Mouse (Mus musculus) ovary, postnatal 14 days (tissue): Measurements from ENCODE around the gene Plekha5.

Source experiments
- DNase-seq: peaks from one replicate; pipeline ENCODE4 v3.0.0; 2022; ENCODE audit warnings: low spot score

Gene Plekha5

GRCm38 (mm10) chr6:140423846-140424200 lies at the start of gene Plekha5:
Gene Plekha5, plus strand, starts transcription at chr6:140424054.
- DNase-seq: peak; percentile 55

- DNase-seq: no peak
These were observed 48.2 kb upstream of the Plekha5 start for GRCm38 (mm10) chr6:140375671-140376070.

- DNase-seq: no peak
These were observed 43.3 kb upstream of the Plekha5 start for GRCm38 (mm10) chr6:140380588-140380987.

DNA sequence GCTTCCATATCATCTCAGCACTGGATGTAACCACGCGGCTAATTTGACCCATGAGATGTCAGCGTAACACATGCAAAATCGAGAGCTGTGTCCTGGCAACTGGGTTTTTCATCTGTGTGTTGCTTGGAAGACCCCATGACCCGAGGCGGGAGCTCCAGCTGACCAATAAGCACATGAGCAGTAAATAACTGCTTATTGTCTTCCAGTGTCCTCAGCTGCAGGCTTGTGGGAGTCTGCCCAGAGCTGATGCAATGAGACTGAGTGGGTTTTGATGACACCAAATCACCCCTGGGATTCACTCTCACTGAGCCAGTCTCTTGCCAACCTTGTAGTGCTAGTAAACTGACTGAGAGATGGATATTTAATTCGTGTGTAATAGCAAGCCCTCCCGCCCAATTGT lies 42.7 kb upstream of the Plekha5 start:
- DNase-seq: no peak

GRCm38 (mm10) chr6:140383580-140384400 lies 40.1 kb upstream of the Plekha5 start:
- no peak for DNase-seq

GRCm38 (mm10) chr6:140396687-140397086 lies 27.2 kb upstream of the Plekha5 start:
- DNase-seq: no peak

DNA sequence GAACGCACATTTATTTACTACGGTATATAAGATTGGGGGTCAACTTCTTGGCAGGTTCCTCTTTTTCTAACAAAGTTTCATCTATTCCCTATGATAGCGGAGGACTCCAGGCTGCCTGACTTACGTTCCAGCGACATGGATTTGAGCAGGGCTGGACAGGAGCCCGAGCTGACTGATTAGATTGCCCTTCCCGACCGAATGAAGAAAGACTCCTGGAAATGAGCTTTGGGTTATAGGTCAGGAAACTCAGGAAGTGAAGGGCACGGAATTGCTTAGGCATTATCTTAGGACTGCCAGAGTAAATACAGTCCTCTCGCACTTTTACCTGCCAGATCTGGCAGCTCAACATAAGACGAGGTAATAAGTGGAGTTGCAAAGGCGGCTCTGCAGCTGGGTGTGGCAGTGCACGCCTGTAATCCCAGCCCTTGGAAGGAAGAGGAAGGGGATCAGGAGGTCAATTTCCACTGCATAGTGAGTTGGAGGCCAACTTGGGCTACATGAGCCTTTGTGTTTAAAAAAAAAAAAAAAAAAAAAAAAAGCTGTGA lies 21.0 kb upstream of the Plekha5 start:
- no peak for DNase-seq

DNA sequence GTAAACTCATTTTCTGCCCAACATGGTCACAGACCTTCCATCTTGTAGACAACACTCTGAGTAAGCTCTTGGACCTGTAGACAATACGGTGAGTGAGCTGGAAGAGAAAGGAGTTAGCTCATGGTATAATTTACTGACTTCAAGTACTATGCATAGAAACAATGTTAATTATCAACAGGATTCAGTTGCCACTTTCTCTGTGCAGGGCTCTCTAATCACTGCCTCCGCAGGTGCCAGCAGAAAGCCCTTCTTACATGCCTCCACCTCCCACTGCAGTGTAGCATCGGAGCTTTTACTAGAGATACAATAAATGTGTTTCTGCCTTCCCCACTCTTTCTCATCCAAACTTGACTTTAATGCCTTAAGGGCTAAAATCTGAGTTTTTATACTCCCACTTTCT lies 11.9 kb upstream of the Plekha5 start:
- no peak for DNase-seq

DNA sequence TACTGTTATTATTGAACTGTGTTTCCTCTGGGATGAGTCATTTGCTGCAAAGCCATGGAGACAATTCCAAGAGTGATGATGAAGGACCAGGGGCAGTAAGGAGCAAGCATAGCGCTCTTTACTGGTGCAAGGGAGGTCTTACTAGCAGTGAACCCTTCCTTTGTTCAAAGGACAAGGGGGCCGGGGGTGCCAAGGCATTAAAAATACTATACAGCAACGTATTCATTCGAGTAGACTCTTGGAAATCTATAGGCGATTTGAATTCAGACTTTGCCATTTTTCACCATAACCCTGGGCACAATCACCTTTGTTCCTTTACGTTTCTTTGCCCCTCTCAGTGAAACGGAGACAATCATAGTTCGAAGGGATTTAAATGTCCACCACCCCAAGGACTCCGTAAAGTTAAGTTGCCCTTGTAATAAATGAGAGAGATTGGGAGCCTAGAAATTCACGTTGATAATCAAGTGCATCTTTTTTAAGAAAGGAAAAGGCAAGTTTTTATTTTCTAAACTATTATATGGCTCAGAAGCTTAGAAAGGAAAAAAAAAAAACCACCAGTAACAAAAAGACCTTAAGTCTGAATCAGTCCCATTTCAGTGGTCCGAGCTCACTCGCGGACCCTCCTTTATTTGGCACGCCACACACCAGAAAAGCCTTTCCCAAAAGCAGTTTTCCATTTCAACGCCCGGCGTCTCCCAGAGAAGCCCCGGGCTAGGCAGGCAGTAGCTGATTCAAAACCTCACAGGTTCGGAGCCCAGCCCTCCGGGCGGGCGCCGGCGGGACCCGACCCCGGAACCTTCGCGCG lies 611 bp upstream of the Plekha5 start:
- DNase-seq: no peak

- DNase-seq: peak; percentile 39
These were observed 542 bp downstream of the Plekha5 start for GRCm38 (mm10) chr6:140424201-140424990.

DNA sequence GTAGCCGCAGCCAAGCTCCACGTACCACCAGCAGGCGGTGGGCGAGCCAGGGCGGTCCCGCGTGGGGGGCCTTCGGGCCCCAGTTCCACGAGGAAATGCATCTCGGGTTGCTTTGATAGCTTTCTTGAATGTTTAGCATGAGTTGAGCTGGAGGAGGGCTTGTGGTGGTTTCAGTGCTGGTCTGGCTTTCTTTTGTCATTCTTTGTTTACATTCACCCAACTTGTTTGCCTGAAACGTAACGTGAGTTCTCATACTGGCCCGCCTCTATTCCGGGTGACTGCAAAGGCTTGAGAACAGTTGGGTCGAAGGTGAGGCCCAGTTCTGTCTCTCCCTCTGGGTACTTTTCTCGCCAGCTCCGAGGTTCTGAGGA lies 1.1 kb downstream of the Plekha5 start:
- DNase-seq: peak; percentile 24

DNA sequence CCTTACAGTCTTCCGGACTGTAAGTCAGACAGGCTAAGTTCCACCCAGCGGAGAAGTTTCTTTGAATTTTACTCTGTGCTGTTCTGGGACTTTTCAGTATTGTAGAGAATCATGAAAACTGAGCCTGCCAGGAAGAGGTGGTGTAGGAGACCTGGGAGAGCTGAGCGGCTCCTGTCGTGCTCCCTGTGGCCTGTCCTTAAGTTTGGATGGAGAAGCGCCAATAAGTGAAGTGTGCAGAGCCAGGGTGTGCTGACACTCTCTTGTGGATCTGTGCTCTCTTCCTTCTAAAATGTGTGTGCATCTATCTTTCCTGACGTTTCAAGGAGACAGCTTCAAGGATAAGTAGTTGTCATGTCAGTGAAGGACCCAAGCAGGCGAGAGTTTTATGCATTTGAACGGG lies 5.4 kb downstream of the Plekha5 start:
- no peak for DNase-seq

- no peak for DNase-seq
These were observed 8.5 kb downstream of the Plekha5 start for GRCm38 (mm10) chr6:140432363-140432762.

GRCm38 (mm10) chr6:140443374-140443773 lies 19.5 kb downstream of the Plekha5 start:
- peak; percentile 30 for DNase-seq

DNA sequence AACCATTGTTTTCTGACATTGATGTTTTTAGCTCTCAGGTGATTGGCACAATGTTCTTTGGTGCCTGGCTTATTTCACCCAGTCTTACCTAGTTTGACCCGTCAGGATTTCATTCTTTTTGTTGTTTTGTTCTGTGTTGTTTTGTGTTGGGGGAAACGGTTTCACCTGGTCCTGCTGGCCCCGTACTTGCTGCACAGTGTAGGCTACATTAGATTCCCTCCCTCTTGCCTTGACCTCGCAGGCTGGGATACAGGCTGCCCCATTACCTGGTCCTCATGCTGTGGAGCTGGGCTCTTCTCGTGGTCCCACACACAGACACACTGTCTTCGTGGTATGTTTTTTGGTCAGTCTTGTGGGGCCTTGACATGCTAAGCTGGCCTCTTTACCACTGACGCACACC lies 20.3 kb downstream of the Plekha5 start:
- no peak for DNase-seq

GRCm38 (mm10) chr6:140444855-140445465 lies 21.1 kb downstream of the Plekha5 start:
- no peak for DNase-seq

DNA sequence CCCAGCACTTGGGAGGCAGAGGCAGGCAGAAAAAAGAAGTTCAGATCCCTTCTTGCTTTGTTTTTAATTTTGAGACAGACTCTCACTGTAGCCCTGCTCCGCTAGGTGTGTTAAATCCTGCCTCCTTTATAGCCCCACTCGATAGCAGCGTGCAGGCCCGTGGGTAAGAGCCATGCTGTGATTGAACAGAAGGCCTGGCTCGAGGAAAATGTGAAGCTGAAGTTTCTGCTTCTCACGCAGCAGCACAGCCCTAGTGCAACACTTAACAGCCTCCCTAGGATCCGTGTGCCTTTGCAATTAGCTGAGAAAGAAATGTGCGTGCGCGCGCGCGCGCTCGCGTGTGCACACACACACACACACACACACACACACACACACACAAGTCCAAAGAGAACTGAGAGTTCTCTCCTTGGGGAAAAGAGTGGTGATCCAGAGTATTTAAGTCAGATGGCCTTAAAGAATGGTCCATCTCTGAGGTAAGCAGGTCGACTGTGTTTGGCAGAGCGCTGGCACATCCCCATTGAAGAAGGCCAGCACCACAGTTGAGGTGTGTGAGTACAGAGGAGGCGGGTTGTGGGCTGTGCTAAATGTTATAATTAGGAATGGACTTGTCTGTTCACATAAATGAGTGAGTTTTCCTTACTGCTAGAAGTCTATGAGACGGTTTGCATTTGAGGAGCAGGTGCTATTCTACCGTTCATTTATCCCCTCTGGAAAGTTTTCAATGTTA lies 24.3 kb downstream of the Plekha5 start:
- DNase-seq: no peak

DNA sequence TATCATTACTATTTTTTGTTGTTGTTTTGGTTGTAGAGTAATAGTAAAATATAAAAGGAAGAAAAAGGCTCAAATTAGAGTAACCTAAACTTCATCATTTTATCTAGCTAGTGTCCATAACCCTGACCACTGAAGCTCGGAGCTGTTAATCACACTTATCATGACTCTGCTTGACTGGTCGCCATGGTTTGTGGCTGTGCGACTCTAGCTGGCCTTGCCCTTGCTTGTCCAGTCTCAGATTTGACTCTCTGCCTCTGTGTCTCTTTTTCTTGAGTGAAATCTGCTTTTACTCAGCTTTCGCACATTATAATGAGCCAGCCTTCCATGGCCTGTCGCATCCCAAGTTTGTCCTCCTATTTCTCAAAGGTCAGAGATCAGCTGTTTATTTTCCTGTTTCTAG lies 26.8 kb downstream of the Plekha5 start:
- DNase-seq: no peak

DNA sequence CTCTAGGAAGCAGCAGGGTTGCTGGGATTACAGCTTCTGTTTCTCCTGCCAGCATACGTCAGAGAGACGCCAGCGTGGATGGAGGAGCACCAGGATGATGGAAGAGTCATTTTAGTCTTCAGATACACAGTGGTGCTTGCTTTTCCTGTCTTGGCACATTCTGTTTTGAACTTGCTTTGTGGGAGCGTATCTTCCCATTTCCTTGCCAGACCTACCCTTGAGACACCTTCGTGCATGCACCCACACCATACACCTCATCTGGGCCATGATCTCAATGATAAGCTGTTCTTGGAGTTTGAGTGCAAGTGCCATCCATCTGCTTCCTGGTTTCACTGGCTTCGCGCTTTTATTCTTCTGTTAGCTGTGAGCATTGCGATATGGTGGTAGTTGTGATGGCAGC lies 28.9 kb downstream of the Plekha5 start:
- no peak for DNase-seq

DNA sequence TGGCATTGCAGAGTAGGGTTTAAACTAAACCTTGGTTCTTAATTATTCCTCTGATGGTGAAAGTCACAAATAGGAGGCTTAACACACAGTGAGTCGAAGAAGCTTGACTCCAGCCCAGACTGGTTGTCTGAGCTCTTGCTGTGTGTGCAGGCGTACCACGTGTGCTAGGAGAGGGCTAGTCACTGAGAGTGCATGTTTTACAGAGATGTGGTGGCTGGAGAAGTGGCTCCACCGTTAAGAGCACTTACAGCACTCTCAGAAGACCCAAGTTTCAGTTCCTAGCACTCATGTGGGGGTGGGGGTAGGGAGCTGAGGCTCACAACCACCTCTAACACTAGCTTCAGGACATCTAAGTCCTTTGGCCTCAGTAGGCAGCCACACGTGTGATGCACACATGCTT lies 29.6 kb downstream of the Plekha5 start:
- no peak for DNase-seq

- no peak for DNase-seq
These were observed 30.5 kb downstream of the Plekha5 start for GRCm38 (mm10) chr6:140454388-140454787.
